Mouse (Mus musculus) CH12.LX (cell line): ENCODE measurements at regions not wholly inside any gene's neighbourhood (a gene's known extent, or its start where the extent isn't known, plus 50 kb on each side); places are given as distances from the start of the nearest gene placed in this dataset.

Source experiments
- DNase-seq: peaks from one replicate; pipeline ENCODE4 v3.0.0-alpha.2; 2013; ENCODE audit errors: extremely low read depth
- H3K27ac ChIP-seq: 2 replicates; pipeline ENCODE4 v1.5.1; 2012; ENCODE audit warnings: low read depth, mild to moderate bottlenecking, control low read depth, moderate library complexity; ENCODE audit not compliant: insufficient read depth
- H3K27me3 ChIP-seq: replicated peaks from 2 replicates; pipeline ENCODE3; 2012; ENCODE audit warnings: inconsistent platforms
- H3K36me3 ChIP-seq, 2 experiments: replicated peaks in 1 of 2; 2 replicates each; pipeline versions ENCODE3 to v1.6.1; 2012; ENCODE audit warnings: inconsistent platforms in 1 of 2, low read length in 1 of 2, mild to moderate bottlenecking in 1 of 2, mixed read lengths in 1 of 2, moderate library complexity in 1 of 2; ENCODE audit not compliant: control insufficient read depth in 1 of 2, insufficient read depth in 1 of 2
- H3K4me1 ChIP-seq, 2 experiments: 2 replicates each; pipeline ENCODE4 v1.6.1; 2012; ENCODE audit warnings: inconsistent platforms in 1 of 2, moderate library complexity in 1 of 2; ENCODE audit not compliant: insufficient read depth in 2 of 2, control insufficient read depth in 1 of 2
- H3K4me2 ChIP-seq: 2 replicates; pipeline ENCODE4 v1.6.1; 2012; ENCODE audit warnings: low read depth, mild to moderate bottlenecking, control low read depth; ENCODE audit not compliant: poor library complexity, insufficient read depth, severe bottlenecking
- H3K4me3 ChIP-seq, 3 experiments: fragments of 150-350 bp in 1 of 3; sonication (generic) in 1 of 3; replicated peaks in 1 of 3; 2 replicates each; pipeline versions ENCODE3 to v1.5.1; 2011 to 2012; ENCODE audit warnings: low read depth in 2 of 3, low read length in 2 of 3, mild to moderate bottlenecking in 2 of 3, moderate library complexity in 2 of 3, control low read depth in 1 of 3, improper control_type of control experiment in 1 of 3, inconsistent platforms in 1 of 3, mixed read lengths in 1 of 3; ENCODE audit not compliant: poor library complexity in 1 of 3
- H3K79me2 ChIP-seq: replicated peaks from 2 replicates; pipeline ENCODE4 v1.6.1; 2012; ENCODE audit warnings: mild to moderate bottlenecking, moderate library complexity; ENCODE audit not compliant: control insufficient read depth, poor library complexity, insufficient read depth, severe bottlenecking; ENCODE audit errors: extremely low read depth
- H3K9ac ChIP-seq: 2 replicates; pipeline ENCODE4 v1.6.1; 2012; ENCODE audit warnings: low read depth, mild to moderate bottlenecking, control low read depth, moderate library complexity; ENCODE audit not compliant: insufficient read depth
- H3K9me3 ChIP-seq: replicated peaks from 2 replicates; pipeline ENCODE3; 2012; ENCODE audit warnings: low read length, inconsistent platforms, mixed read lengths
- BHLHE40 ChIP-seq: IDR thresholded peaks from 2 replicates; pipeline ENCODE4 v1.6.1; 2011; ENCODE audit warnings: mild to moderate bottlenecking, low read depth, low read length, improper control_type of control experiment
- CHD2 ChIP-seq: IDR thresholded peaks from 2 replicates; pipeline ENCODE4 v1.6.1; 2011; ENCODE audit warnings: low read length, improper control_type of control experiment
- CTCF ChIP-seq, 2 experiments: IDR thresholded peaks in 1 of 2; conservative IDR thresholded peaks in 1 of 2; 2 replicates each; pipeline ENCODE4 v1.5.1; 2011 to 2012; ENCODE audit warnings: low read depth in 2 of 2, low read length in 2 of 2, improper control_type of control experiment in 1 of 2, inconsistent platforms in 1 of 2, mild to moderate bottlenecking in 1 of 2, moderate library complexity in 1 of 2
- E2F4 ChIP-seq: IDR thresholded peaks from 2 replicates; pipeline ENCODE4 v1.6.1; 2011; ENCODE audit warnings: low read depth, low read length, improper control_type of control experiment; ENCODE audit not compliant: insufficient replicate concordance
- ETS1 ChIP-seq: conservative IDR thresholded peaks from 2 replicates; pipeline ENCODE4 v1.6.1; 2012; ENCODE audit warnings: low read depth, mild to moderate bottlenecking, inconsistent platforms, low read length, improper control_type of control experiment, moderate library complexity
- JUN ChIP-seq: IDR thresholded peaks from 2 replicates; pipeline ENCODE4 v1.6.1; 2011; ENCODE audit warnings: low read depth, mild to moderate bottlenecking, low read length, improper control_type of control experiment, moderate library complexity; ENCODE audit not compliant: insufficient read depth
- KAT2A ChIP-seq: IDR thresholded peaks from 2 replicates; pipeline ENCODE4 v1.6.1; 2012; ENCODE audit warnings: low read length, improper control_type of control experiment, inconsistent platforms; ENCODE audit not compliant: insufficient replicate concordance
- MAZ ChIP-seq: IDR thresholded peaks from 2 replicates; pipeline ENCODE4 v1.6.1; 2012; ENCODE audit warnings: low read depth, mild to moderate bottlenecking, inconsistent platforms, low read length, improper control_type of control experiment, moderate library complexity
- MEF2A ChIP-seq: IDR thresholded peaks from 2 replicates; pipeline ENCODE4 v1.6.1; 2014; ENCODE audit warnings: low read depth, mild to moderate bottlenecking, inconsistent platforms, low read length, improper control_type of control experiment, borderline replicate concordance
- MXI1 ChIP-seq: IDR thresholded peaks from 2 replicates; pipeline ENCODE4 v1.6.1; 2011; ENCODE audit warnings: mild to moderate bottlenecking, low read depth, low read length, improper control_type of control experiment
- MYC ChIP-seq: IDR thresholded peaks from 2 replicates; pipeline ENCODE4 v1.6.1; 2011; ENCODE audit warnings: low read depth, mild to moderate bottlenecking, improper control_type of control experiment, low read length
- NELFE ChIP-seq: IDR thresholded peaks from 2 replicates; pipeline ENCODE4 v1.6.1; 2011; ENCODE audit warnings: low read depth, low read length, improper control_type of control experiment
- PAX5 ChIP-seq: IDR thresholded peaks from 2 replicates; pipeline ENCODE4 v1.6.1; 2012; ENCODE audit warnings: low read length, inconsistent platforms, mixed read lengths
- RCOR1 ChIP-seq: conservative IDR thresholded peaks from 2 replicates; pipeline ENCODE4 v1.6.1; 2012; ENCODE audit warnings: low read depth, mild to moderate bottlenecking, inconsistent platforms, low read length, improper control_type of control experiment
- SMC3 ChIP-seq: IDR thresholded peaks from 2 replicates; pipeline ENCODE4 v1.6.1; 2011; ENCODE audit warnings: low read depth, low read length, improper control_type of control experiment
- TCF12 ChIP-seq: IDR thresholded peaks from 2 replicates; pipeline ENCODE4 v1.6.1; 2014; ENCODE audit warnings: low read depth, mild to moderate bottlenecking, inconsistent platforms, low read length, improper control_type of control experiment
- UBTF ChIP-seq: IDR thresholded peaks from 2 replicates; pipeline ENCODE4 v1.6.1; 2012; ENCODE audit warnings: low read depth, mild to moderate bottlenecking, inconsistent platforms, low read length, improper control_type of control experiment, moderate library complexity
- USF1 ChIP-seq: IDR thresholded peaks from 2 replicates; pipeline ENCODE4 v1.6.1; 2014; ENCODE audit warnings: low read depth, mild to moderate bottlenecking, inconsistent platforms, low read length, improper control_type of control experiment
- USF2 ChIP-seq: conservative IDR thresholded peaks from 2 replicates; pipeline ENCODE4 v1.6.1; 2011; ENCODE audit warnings: low read depth, low read length, improper control_type of control experiment
- ZC3H11A ChIP-seq: IDR thresholded peaks from 2 replicates; pipeline ENCODE4 v1.6.1; 2012; ENCODE audit warnings: low read depth, mild to moderate bottlenecking, inconsistent platforms, low read length, improper control_type of control experiment
- ZMIZ1 ChIP-seq: IDR thresholded peaks from 2 replicates; pipeline ENCODE4 v1.6.1; 2012; ENCODE audit warnings: low read depth, mild to moderate bottlenecking, inconsistent platforms, low read length, improper control_type of control experiment
- ZNF384 ChIP-seq: IDR thresholded peaks from 2 replicates; pipeline ENCODE4 v1.6.1; 2012; ENCODE audit warnings: low read depth, low read length, improper control_type of control experiment, inconsistent platforms
- dilution Hi-C: fragments of 300-500 bp; cut with MboI; formaldehyde crosslinking; loops from 2 replicates; pipeline ENCODE4 v1.14.3; 2020; ENCODE audit warnings: low sequenced_read_pairs; ENCODE audit not compliant: extremely low pct_unique_long_range_greater_than_20kb, extremely low pct_ligation_motif_present
- in situ Hi-C: fragments of 300-500 bp; cut with MboI; formaldehyde crosslinking; loops from 3 replicates; pipeline ENCODE4 v1.14.3; 2019; ENCODE audit warnings: low sequenced_read_pairs, low pct_ligation_motif_present, low pct_unique_long_range_greater_than_20kb, mixed read lengths

- no peaks in the 10 kb centered on the region for H3K27me3 ChIP-seq
- peaks cover 56% of the 10 kb centered on the region for H3K9me3 ChIP-seq
- in situ Hi-C loops, result no loop called here
- H3K36me3 ChIP-seq, result no peaks in the 10 kb centered on the region
- TF ChIP-seq JUN, result no peak
- TF ChIP-seq MEF2A, result no peak
- TF ChIP-seq BHLHE40, result no peak
- TF ChIP-seq TCF12, result no peak
- no peak for TF ChIP-seq MAZ
- TF ChIP-seq NELFE, result no peak
- no peak for TF ChIP-seq E2F4
- TF ChIP-seq KAT2A, result no peak
- TF ChIP-seq UBTF, result no peak
- TF ChIP-seq ZMIZ1, result no peak
- no peak for TF ChIP-seq RCOR1
- TF ChIP-seq USF1, result no peak
- TF ChIP-seq USF2, result no peak
- TF ChIP-seq ZNF384, result no peak
- TF ChIP-seq, all 38 proteins: peak for 0
- H3K4me2 ChIP-seq, result no peak overlapping the region
- no peak for DNase-seq
- H3K4me1 ChIP-seq, result no peaks in the 10 kb centered on the region
- no peaks in the 10 kb centered on the region for H3K79me2 ChIP-seq
- no peak overlapping the region for H3K9ac ChIP-seq
- dilution Hi-C loops, result no loop called here
- no peak overlapping the region for H3K27ac ChIP-seq
- H3K4me3 ChIP-seq, result no peak overlapping the region
Observed at GRCm38 (mm10) chr1:42186295-42186694, 509.3 kb upstream of the Pou3f3 start.

- Histone ChIP-seq H3K27ac (no peak overlapping the region), H3K79me2 (no peaks in the 10 kb centered on the region)
- no peak for TF ChIP-seq MXI1
- no peak for TF ChIP-seq NELFE
- TF ChIP-seq ETS1, result no peak
- TF ChIP-seq CTCF (conservative IDR thresholded peaks at IDR 0.05 in 1 of 2, IDR thresholded peaks at IDR 0.05 in 1 of 2; ENCODE audit: low read depth in 2 of 2, low read length in 2 of 2), result no peak
- TF ChIP-seq CHD2, result no peak
- no peak for TF ChIP-seq PAX5
- TF ChIP-seq ZC3H11A, result no peak
- no peak for TF ChIP-seq MEF2A
- no peak for TF ChIP-seq SMC3
- no peak for TF ChIP-seq TCF12
- TF ChIP-seq MYC, result no peak
- TF ChIP-seq, all 38 proteins: peak for 0
- no peak overlapping the region for H3K4me2 ChIP-seq
- no peaks in the 10 kb centered on the region for H3K4me1 ChIP-seq
- peaks cover 72% of the 10 kb centered on the region for H3K9me3 ChIP-seq
- no peak overlapping the region for H3K9ac ChIP-seq
- H3K27me3 ChIP-seq, result no peaks in the 10 kb centered on the region
- H3K4me3 ChIP-seq, result no peak overlapping the region
- dilution Hi-C loops, result no loop called here
- no peak for DNase-seq
- in situ Hi-C loops, result no loop called here
- H3K36me3 ChIP-seq, result no peaks in the 10 kb centered on the region
Observed at GRCm38 (mm10) chr1:42228098-42228497, 467.5 kb upstream of the Pou3f3 start.
